Mouse (Mus musculus) ES-E14 (cell line): ENCODE data around the gene Ptger1. TPM values are rescaled to one million over a fixed set of nuclear protein-coding genes. Genes with fewer than 3 reads are reported as not detected.

Experiments used
- DNase-seq: peaks from one replicate; pipeline ENCODE4 v3.0.0-alpha.2; 2013; ENCODE audit warnings: low read depth, low spot score
- H3K27ac ChIP-seq: 2 replicates; pipeline ENCODE4 v1.5.1; 2012; ENCODE audit warnings: low read depth, mild to moderate bottlenecking, low read length, moderate library complexity, mixed read lengths; ENCODE audit not compliant: poor library complexity, insufficient read depth, severe bottlenecking
- H3K36me3 ChIP-seq: 2 replicates; pipeline ENCODE4 v1.6.1; 2012; ENCODE audit warnings: mild to moderate bottlenecking, low read length, moderate library complexity, mixed read lengths; ENCODE audit not compliant: control insufficient read depth, poor library complexity, insufficient read depth, severe bottlenecking
- H3K4me1 ChIP-seq, 2 experiments: fragments of 150-350 bp in 1 of 2; sonication (generic) in 1 of 2; 2 replicates each; pipeline ENCODE4 v1.6.1; 2012; ENCODE audit warnings: low read length in 2 of 2, mild to moderate bottlenecking in 1 of 2, mixed read lengths in 1 of 2; ENCODE audit not compliant: control insufficient read depth in 2 of 2, insufficient read depth in 2 of 2, poor library complexity in 1 of 2
- H3K4me3 ChIP-seq, 2 experiments: fragments of 150-350 bp in 1 of 2; sonication (generic) in 1 of 2; 2 replicates each; pipeline ENCODE4 v1.5.1; 2012; ENCODE audit warnings: low read length in 2 of 2, low read depth in 1 of 2, mild to moderate bottlenecking in 1 of 2, mixed read lengths in 1 of 2; ENCODE audit not compliant: insufficient read depth in 1 of 2, poor library complexity in 1 of 2, severe bottlenecking in 1 of 2
- H3K9ac ChIP-seq: 2 replicates; pipeline ENCODE4 v1.6.1; 2012; ENCODE audit warnings: low read depth, mild to moderate bottlenecking, low read length, mixed read lengths; ENCODE audit not compliant: poor library complexity, insufficient read depth, severe bottlenecking
- H3K9me3 ChIP-seq: fragments of 150-350 bp; sonication (generic); 2 replicates; pipeline ENCODE4 v1.6.1; 2012; ENCODE audit warnings: low read depth, mild to moderate bottlenecking, low read length; ENCODE audit not compliant: control insufficient read depth, insufficient read depth
- CHD2 ChIP-seq: IDR thresholded peaks from 2 replicates; pipeline ENCODE4 v1.6.1; 2014; ENCODE audit warnings: mild to moderate bottlenecking, low read depth, low read length, inconsistent platforms
- HCFC1 ChIP-seq: IDR thresholded peaks from 2 replicates; pipeline ENCODE4 v1.6.1; 2012; ENCODE audit warnings: low read length, inconsistent platforms, borderline replicate concordance; ENCODE audit not compliant: insufficient read depth
- MAFK ChIP-seq: IDR thresholded peaks from 2 replicates; pipeline ENCODE4 v1.6.1; 2014; ENCODE audit warnings: mild to moderate bottlenecking, low read depth, low read length, inconsistent platforms; ENCODE audit not compliant: insufficient read depth
- ZC3H11A ChIP-seq: IDR thresholded peaks from 2 replicates; pipeline ENCODE4 v1.6.1; 2012; ENCODE audit warnings: low read depth, mild to moderate bottlenecking, inconsistent platforms, low read length, borderline replicate concordance
- ZNF384 ChIP-seq: IDR thresholded peaks from 2 replicates; pipeline ENCODE4 v1.6.1; 2012; ENCODE audit warnings: low read depth, low read length, inconsistent platforms
- in situ Hi-C, 2 experiments: fragments of 600-800 bp; cut with MboI; formaldehyde crosslinking; loops; one replicate each; pipeline ENCODE4 v1.15.1; 2025; ENCODE audit warnings: low sequenced_read_pairs in 2 of 2, inconsistent platforms in 1 of 2; ENCODE audit not compliant: unreplicated experiment in 2 of 2
- total RNA-seq: library from RNA; depleted of rRNA; stranded (reverse); fragments of 300-350 nt; gene quantifications from 2 replicates; pipeline ENCODE4 v1.2.3, GENCODE M21; 2012

The Ptger1 gene
- total RNA-seq, 1 experiment, result 1.7 TPM

GRCm38 (mm10) chr8:83652744-83653661, 13.5 kb upstream of the Ptger1 start:
- Histone ChIP-seq H3K9me3 (no peaks in the 10 kb centered on the region), H3K9ac (peak overlapping the region; percentile 91), H3K36me3 (peaks cover 2% of the 10 kb centered on the region; the same call in 1 of the 2 replicates), H3K4me3 (peak overlapping the region; percentile 82 to 93), H3K4me1 (peaks cover 4 to 10% of the 10 kb centered on the region in 2 experiments; a peak in 3 of 4 replicates), H3K27ac (peak overlapping the region; percentile 77)
- TF ChIP-seq ZNF384 (no peak), ZC3H11A (no peak), CHD2 (no peak)
- no peak for DNase-seq
- in situ Hi-C loops, result no loop called here

- TF ChIP-seq ZNF384 (no peak), ZC3H11A (no peak), HCFC1 (no peak), CHD2 (no peak), MAFK (no peak)
- Histone ChIP-seq H3K27ac (peak overlapping the region; percentile 77; the same call in 1 of the 2 replicates), H3K36me3 (peaks cover 2% of the 10 kb centered on the region; the same call in 1 of the 2 replicates), H3K4me1 (peaks cover 4 to 10% of the 10 kb centered on the region in 2 experiments; a peak in 3 of 4 replicates), H3K9ac (peak overlapping the region; percentile 91; the same call in 1 of the 2 replicates), H3K9me3 (no peaks in the 10 kb centered on the region), H3K4me3 (peak overlapping the region; percentile 82 to 93)
- no peak for DNase-seq
- in situ Hi-C loops, result no loop called here
Measured at GRCm38 (mm10) chr8:83653662-83654017, 12.8 kb upstream of the Ptger1 start.

GRCm38 (mm10) chr8:83654725-83655124, 11.8 kb upstream of the Ptger1 start:
- Histone ChIP-seq H3K4me1 (peaks cover 4 to 10% of the 10 kb centered on the region in 2 experiments; a peak in 3 of 4 replicates), H3K27ac (no peak overlapping the region), H3K9me3 (no peaks in the 10 kb centered on the region), H3K36me3 (peaks cover 2% of the 10 kb centered on the region; the same call in 1 of the 2 replicates), H3K9ac (no peak overlapping the region), H3K4me3 (no peak overlapping the region)
- in situ Hi-C loops, result no loop called here
- no peak for TF ChIP-seq MAFK
- no peak for TF ChIP-seq ZNF384
- TF ChIP-seq CHD2, result no peak
- no peak for TF ChIP-seq ZC3H11A
- TF ChIP-seq HCFC1, result no peak
- no peak for DNase-seq

DNA sequence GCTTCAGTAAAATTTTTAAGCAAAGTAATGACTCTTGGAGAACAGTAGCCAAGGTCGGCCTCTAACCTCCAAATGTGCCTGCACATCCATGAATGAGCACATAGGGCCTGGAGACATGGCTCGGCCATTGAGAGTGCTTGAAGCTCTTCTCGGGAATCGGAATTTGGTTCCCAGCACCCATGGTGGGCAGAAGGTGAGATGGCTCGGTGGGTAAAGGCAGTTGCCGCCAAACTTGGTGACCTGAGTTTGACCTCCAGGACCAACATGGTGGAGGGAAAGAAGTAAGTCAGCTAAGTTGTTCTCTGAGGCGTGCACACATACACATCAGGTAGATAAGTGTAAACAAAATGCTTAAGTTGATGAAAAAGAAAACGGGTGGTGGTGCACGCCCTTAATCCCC, 10.4 kb upstream of the Ptger1 start:
- DNase-seq, result no peak
- no peak overlapping the region for H3K9ac ChIP-seq
- TF ChIP-seq HCFC1 (no peak), ZC3H11A (no peak), ZNF384 (no peak), CHD2 (no peak), MAFK (no peak)
- peaks cover 4 to 17% of the 10 kb centered on the region in 2 experiments; a peak in 3 of 4 replicates for H3K4me1 ChIP-seq
- peaks cover 2% of the 10 kb centered on the region; the same call in 1 of the 2 replicates for H3K36me3 ChIP-seq
- no peaks in the 10 kb centered on the region for H3K9me3 ChIP-seq
- in situ Hi-C loops, result no loop called here
- H3K4me3 ChIP-seq, result no peak overlapping the region
- H3K27ac ChIP-seq, result no peak overlapping the region; the same call in 1 of the 2 replicates
